Mouse (Mus musculus) heart, embryonic 14.5 days (tissue): Measurements from ENCODE around the gene Anapc13. TPM values are rescaled to one million over a fixed set of nuclear protein-coding genes. Genes with fewer than 3 reads are reported as not detected.

Source experiments
- ATAC-seq: fragments of 200-750 bp; cut with Nextera tagmentation; 2 replicates; pipeline ENCODE4 v1.8.0; 2017; ENCODE audit warnings: low read depth, moderate TSS enrichment; ENCODE audit not compliant: insufficient number of reproducible peaks, insufficient read depth, low FRiP score
- H3K27ac ChIP-seq, 2 experiments: fragments of 200-500 bp in 1 of 2; fragments of 300-500 bp in 1 of 2; sonication (generic) in 1 of 2; replicated peaks in 1 of 2; 2 replicates each; pipeline ENCODE4 v1.5.1; 2012 to 2014; ENCODE audit warnings: low read depth in 2 of 2, low read length in 2 of 2, control low read depth in 1 of 2, mild to moderate bottlenecking in 1 of 2, mixed read lengths in 1 of 2; ENCODE audit not compliant: control insufficient read depth in 1 of 2, insufficient read depth in 1 of 2
- H3K27me3 ChIP-seq: fragments of 300-500 bp; sonication (generic); 2 replicates; pipeline ENCODE4 v1.6.1; 2014; ENCODE audit warnings: mild to moderate bottlenecking, low read length, control low read depth; ENCODE audit not compliant: control insufficient read depth, insufficient read depth
- H3K36me3 ChIP-seq: fragments of 300-500 bp; sonication (generic); 2 replicates; pipeline ENCODE4 v1.6.1; 2014; ENCODE audit warnings: mild to moderate bottlenecking, control low read depth, low read length, mixed read lengths; ENCODE audit not compliant: control insufficient read depth, insufficient read depth
- H3K4me1 ChIP-seq, 2 experiments: fragments of 200-500 bp in 1 of 2; fragments of 300-500 bp in 1 of 2; sonication (generic) in 1 of 2; 2 replicates each; pipeline ENCODE4 v1.6.1; 2012 to 2014; ENCODE audit warnings: low read length in 2 of 2, control low read depth in 1 of 2, mixed read lengths in 1 of 2; ENCODE audit not compliant: control insufficient read depth in 2 of 2, insufficient read depth in 2 of 2
- H3K4me2 ChIP-seq: fragments of 300-500 bp; sonication (generic); 2 replicates; pipeline ENCODE4 v1.6.1; 2014; ENCODE audit warnings: mild to moderate bottlenecking, low read length
- H3K4me3 ChIP-seq, 2 experiments: fragments of 200-500 bp in 1 of 2; fragments of 300-500 bp in 1 of 2; sonication (generic) in 1 of 2; 2 replicates each; pipeline ENCODE4 v1.5.1; 2012 to 2014; ENCODE audit warnings: low read length in 2 of 2, mild to moderate bottlenecking in 2 of 2, control low read depth in 1 of 2, low read depth in 1 of 2, moderate library complexity in 1 of 2; ENCODE audit not compliant: control insufficient read depth in 1 of 2, insufficient read depth in 1 of 2
- H3K9ac ChIP-seq: fragments of 300-500 bp; sonication (generic); 2 replicates; pipeline ENCODE4 v1.6.1; 2014; ENCODE audit warnings: mild to moderate bottlenecking, low read length
- H3K9me3 ChIP-seq: fragments of 300-500 bp; sonication (generic); 2 replicates; pipeline ENCODE4 v1.6.1; 2016; ENCODE audit warnings: low read length, control low read depth; ENCODE audit not compliant: control insufficient read depth
- WGBS: fragments of 180-500 bp; shearing (Covaris S2); extraction: QIAGEN DNeasy Blood & Tissue Kit; methylation state at CpG from one replicate; pipeline ENCODE4 v1.1.7; 2014; 5-methylcytosine and 5-hydroxymethylcytosine counted together
- polyA plus RNA-seq: library from polyadenylated mRNA; unstranded; fragments of >200 nt; fragmentation: Nextera tagmentation; extraction: Ambion mirVana; gene quantifications from 2 replicates; pipeline ENCODE4 v1.2.1, GENCODE M21; 2014

Anapc13 gene
- polyA plus RNA-seq, 1 experiment from 2014 or later: 328 TPM

DNA sequence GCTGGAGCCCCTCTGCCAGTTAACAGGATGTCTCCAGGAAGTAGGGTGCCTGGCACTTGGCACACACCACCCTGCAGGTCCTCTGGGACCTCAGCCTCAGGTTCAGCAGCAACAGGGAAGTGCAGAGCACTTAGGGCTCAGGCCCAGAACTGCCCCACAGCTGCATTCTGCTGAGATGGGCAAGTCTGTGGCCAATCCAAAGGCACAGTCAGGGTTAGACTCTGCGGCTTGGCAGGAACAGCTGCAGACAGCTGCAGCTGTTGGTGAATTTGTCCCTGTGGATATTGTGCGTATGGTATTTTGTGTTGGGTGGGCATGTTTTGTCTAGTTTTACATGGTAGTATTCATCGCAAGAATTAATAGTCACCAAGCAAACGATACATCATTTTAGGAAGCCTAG, 6.1 kb downstream of the Anapc13 start:
- peaks cover 13 to 24% of the 10 kb centered on the region in 2 experiments for H3K4me1 ChIP-seq
- 93% methylated on average over 4 of the region's 4 CpGs for WGBS
- ATAC-seq: no peak
- H3K9ac ChIP-seq: no peak overlapping the region
- H3K27me3 ChIP-seq: no peaks in the 10 kb centered on the region
- H3K27ac ChIP-seq: no peak overlapping the region
- no peaks in the 10 kb centered on the region for H3K9me3 ChIP-seq
- H3K36me3 ChIP-seq: peaks cover 16% of the 10 kb centered on the region
- H3K4me3 ChIP-seq: no peak overlapping the region
- no peak overlapping the region for H3K4me2 ChIP-seq

DNA sequence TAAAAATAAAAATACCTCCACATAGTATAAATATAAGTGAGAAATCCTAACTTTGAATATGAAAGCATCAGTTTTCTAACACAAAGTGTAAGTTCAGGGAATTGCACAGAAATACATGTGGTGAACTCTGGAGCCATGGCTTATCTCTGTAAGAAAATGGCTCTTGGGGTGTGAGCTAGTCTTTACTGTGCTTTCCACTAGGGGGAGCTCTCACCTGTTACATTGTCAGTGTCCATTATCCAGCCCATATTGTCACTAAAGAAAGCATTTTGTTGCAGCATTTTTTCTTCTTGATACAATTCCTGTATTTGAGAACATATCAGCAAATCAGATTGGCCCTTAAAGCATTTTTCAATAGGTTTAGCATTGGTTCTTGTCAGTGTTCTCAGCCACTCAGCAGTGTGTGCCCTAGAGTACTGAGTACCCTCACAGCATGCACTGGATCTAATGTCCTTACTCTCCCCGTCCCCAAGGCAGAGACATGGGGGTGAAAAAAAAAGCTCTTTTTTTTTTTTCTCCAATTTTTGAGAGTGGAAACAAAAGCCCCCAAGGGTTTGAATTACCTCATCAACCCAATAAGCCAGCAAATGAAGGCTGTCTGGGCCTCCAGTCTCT, 6.9 kb downstream of the Anapc13 start:
- Histone ChIP-seq H3K27ac (peak overlapping the region in 1 of 2 experiments; percentile 69; a peak in 1 of 4 replicates), H3K4me2 (no peak overlapping the region), H3K27me3 (no peaks in the 10 kb centered on the region), H3K9me3 (no peaks in the 10 kb centered on the region), H3K4me1 (peaks cover 12 to 20% of the 10 kb centered on the region in 2 experiments), H3K9ac (no peak overlapping the region), H3K36me3 (peaks cover 16% of the 10 kb centered on the region), H3K4me3 (no peak overlapping the region)
- WGBS: 40% methylated on average over 1 of the region's 1 CpGs
- no peak for ATAC-seq

DNA sequence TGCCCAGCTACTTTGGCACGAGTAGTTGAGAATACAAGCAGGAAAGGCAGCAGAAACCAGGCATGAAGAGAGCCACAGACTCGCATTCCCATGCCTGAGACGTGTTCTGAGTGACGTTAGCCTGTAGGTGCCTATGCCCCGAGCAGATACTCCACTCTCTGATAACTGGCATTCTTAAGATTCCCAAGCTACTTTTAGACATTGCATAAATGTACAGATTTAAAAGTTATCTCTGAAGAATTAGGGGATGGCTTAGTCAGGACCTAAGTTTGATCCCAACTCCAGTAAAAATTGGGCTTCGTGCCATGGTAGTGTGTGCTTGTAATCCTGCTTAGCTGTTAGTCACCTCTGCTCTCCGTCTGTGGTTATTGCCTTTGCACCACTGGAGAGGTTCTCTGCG, 8.4 kb downstream of the Anapc13 start:
- H3K36me3 ChIP-seq: peaks cover 15% of the 10 kb centered on the region
- ATAC-seq: peak; percentile 37; the same call in 1 of the 2 replicates
- no peaks in the 10 kb centered on the region for H3K9me3 ChIP-seq
- no peaks in the 10 kb centered on the region for H3K27me3 ChIP-seq
- WGBS: 26% methylated on average over 8 of the region's 8 CpGs
- 0 out of 2 replicates have a peak overlapping the region, but pooled peaks have one; percentile 22 for H3K9ac ChIP-seq
- H3K4me1 ChIP-seq: peaks cover 16 to 29% of the 10 kb centered on the region in 2 experiments
- H3K4me2 ChIP-seq: peak overlapping the region; percentile 5; the same call in 1 of the 2 replicates
- peak overlapping the region; percentile 69 to 78 for H3K27ac ChIP-seq
- no peak overlapping the region for H3K4me3 ChIP-seq

DNA sequence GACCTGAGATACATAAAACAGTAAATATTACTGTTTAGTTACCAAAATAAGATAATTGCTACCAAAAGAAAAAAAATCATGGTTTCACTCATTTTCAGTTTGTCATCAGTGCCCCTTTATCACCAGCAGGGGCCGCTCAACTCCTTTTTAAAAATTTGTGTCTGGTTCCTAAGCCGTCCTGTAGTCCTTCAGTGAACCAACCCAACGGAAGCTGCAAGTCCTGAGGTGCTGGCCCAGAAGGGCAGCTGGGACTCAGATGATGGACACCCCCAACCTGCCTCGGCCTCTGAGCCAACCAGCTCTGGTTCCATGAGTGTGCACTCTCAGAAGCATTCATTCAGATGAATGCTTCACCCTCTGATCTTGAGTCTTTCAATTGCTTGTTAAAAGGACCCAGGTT, 10.5 kb downstream of the Anapc13 start:
- Histone ChIP-seq H3K4me1 (peaks cover 18 to 29% of the 10 kb centered on the region in 2 experiments), H3K4me2 (no peak overlapping the region), H3K9me3 (no peaks in the 10 kb centered on the region), H3K27ac (no peak overlapping the region), H3K4me3 (no peak overlapping the region), H3K36me3 (no peaks in the 10 kb centered on the region), H3K9ac (no peak overlapping the region), H3K27me3 (no peaks in the 10 kb centered on the region)
- 5% methylated on average over 4 of the region's 4 CpGs for WGBS
- no peak for ATAC-seq

DNA sequence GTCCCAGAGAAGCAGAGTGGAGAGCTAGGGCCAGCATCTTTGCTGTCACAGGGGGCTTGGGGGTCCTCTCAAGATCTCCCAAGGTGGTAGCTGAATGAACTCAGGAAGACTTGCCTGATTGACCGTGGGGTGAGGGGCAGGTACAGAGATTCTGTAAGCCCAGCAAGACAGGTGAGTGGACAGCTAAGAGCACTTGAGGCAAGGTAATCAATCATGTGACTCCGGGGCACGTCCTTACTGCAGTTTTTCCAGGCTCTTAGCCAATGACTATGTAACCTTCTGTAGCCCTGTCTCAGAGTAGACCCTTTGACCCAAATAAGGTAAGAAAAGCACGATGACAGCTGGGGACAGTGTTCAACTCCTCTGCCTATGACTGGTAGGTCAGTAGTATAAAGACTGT, 11.0 kb downstream of the Anapc13 start:
- Histone ChIP-seq H3K9ac (no peak overlapping the region), H3K4me1 (peaks cover 18 to 29% of the 10 kb centered on the region in 2 experiments), H3K4me3 (no peak overlapping the region), H3K9me3 (no peaks in the 10 kb centered on the region), H3K27me3 (no peaks in the 10 kb centered on the region), H3K4me2 (no peak overlapping the region), H3K27ac (no peak overlapping the region), H3K36me3 (no peaks in the 10 kb centered on the region)
- no peak for ATAC-seq
- WGBS: 54% methylated on average over 4 of the region's 4 CpGs

DNA sequence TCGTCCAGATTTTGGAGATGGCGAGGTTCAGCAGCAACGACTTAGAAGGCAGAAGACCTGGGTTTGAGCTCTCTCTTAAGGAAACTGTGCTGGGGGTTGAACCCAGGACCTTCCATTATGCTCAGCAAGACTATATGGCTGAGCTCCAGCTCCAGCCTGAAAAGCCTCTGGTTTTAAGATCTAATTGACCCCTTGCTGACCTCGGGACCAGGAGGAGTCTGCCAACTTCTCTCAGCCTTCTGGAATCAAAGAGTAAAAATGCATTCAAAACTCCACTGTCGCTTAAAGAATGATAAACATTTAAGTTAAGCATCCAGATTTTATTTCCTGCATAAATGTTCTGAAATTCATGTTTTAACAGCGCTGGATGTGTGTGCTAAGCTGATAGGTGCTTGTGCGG, 12.9 kb downstream of the Anapc13 start:
- Histone ChIP-seq H3K36me3 (no peaks in the 10 kb centered on the region), H3K4me1 (peaks cover 22 to 42% of the 10 kb centered on the region in 2 experiments), H3K27me3 (no peaks in the 10 kb centered on the region), H3K27ac (0 out of 4 replicates have a peak overlapping the region, but pooled peaks have one; percentile 1 to 33), H3K9me3 (no peaks in the 10 kb centered on the region), H3K4me2 (no peak overlapping the region), H3K4me3 (no peak overlapping the region), H3K9ac (no peak overlapping the region; the same call in 1 of the 2 replicates)
- 56% methylated on average over 7 of the region's 7 CpGs for WGBS
- ATAC-seq: no peak

DNA sequence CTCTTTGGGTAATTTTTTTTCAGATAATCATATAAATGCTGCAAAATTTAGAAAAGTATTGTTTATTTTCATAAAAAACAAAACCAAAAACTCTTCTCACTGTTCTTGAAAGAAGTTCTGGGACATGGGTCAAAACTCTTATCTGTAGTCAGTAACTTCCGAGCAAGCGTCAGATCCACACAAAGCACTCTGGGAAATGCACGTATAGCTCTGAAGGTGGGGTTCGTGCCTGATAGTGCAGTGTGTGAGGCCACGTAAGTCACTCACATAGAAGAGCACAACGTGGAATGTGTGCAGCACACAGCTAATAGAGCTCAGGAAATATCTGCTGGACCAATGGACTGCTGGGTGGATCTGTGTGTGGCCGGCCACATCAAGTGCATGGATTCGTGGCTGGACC, 13.4 kb downstream of the Anapc13 start:
- Histone ChIP-seq H3K27me3 (no peaks in the 10 kb centered on the region), H3K9me3 (no peaks in the 10 kb centered on the region), H3K4me1 (peaks cover 22 to 42% of the 10 kb centered on the region in 2 experiments), H3K9ac (no peak overlapping the region; the same call in 1 of the 2 replicates), H3K27ac (peak overlapping the region; percentile 6 to 33; a peak in 2 of 4 replicates), H3K4me3 (no peak overlapping the region), H3K36me3 (no peaks in the 10 kb centered on the region), H3K4me2 (no peak overlapping the region)
- ATAC-seq: no peak
- WGBS: 51% methylated on average over 8 of the region's 8 CpGs

DNA sequence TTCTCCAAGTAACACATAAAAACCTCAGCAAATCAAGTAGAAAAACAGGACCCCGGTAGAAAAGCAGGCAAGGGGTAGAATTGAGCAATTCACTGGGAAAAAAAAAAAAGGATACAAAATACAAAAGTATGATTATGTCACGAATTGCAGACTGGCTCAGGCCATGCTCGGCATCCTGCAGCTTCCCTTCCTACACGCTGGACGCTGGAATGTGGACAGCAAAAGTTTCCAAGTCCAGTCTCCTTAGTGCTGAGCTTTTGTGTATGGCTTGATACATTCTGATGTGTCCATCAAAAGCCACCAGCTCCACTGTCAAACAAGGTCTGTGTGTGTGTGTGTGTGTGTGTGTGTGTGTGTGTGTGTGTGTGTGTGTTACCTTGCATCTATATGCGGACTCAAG, 15.4 kb downstream of the Anapc13 start:
- 45% methylated on average over 6 of the region's 6 CpGs for WGBS
- Histone ChIP-seq H3K27ac (0 out of 4 replicates have a peak overlapping the region, but pooled peaks of 1 of the 2 experiments have one; percentile 37), H3K27me3 (no peaks in the 10 kb centered on the region), H3K36me3 (no peaks in the 10 kb centered on the region), H3K4me3 (no peak overlapping the region), H3K9ac (no peak overlapping the region), H3K9me3 (no peaks in the 10 kb centered on the region), H3K4me1 (peaks cover 22 to 34% of the 10 kb centered on the region in 2 experiments), H3K4me2 (no peak overlapping the region)
- no peak for ATAC-seq
